Mouse (Mus musculus) kidney, embryonic 14.5 days (tissue): ENCODE measurements around the gene Rnf187. TPM values are rescaled to one million over a fixed set of nuclear protein-coding genes. Genes with fewer than 3 reads are reported as not detected.
A peak's percentile ranks its signal among the peaks of the same experiment; 100 is the strongest.

Source experiments
- ATAC-seq: fragments of 200-750 bp; cut with Nextera tagmentation; 2 replicates; pipeline ENCODE4 v1.8.0; 2017; ENCODE audit warnings: moderate number of reproducible peaks, mild to moderate bottlenecking, moderate TSS enrichment, moderate library complexity; ENCODE audit not compliant: low FRiP score, low TSS enrichment
- H3K27ac ChIP-seq: fragments of 300-500 bp; sonication (generic); 2 replicates; pipeline ENCODE4 v1.5.1; 2014; ENCODE audit warnings: low read depth, mild to moderate bottlenecking, low read length, moderate library complexity, mixed read lengths
- H3K27me3 ChIP-seq: fragments of 300-500 bp; sonication (generic); 2 replicates; pipeline ENCODE4 v1.6.1; 2014; ENCODE audit warnings: mild to moderate bottlenecking, low read length; ENCODE audit not compliant: control insufficient read depth, insufficient read depth
- H3K36me3 ChIP-seq: fragments of 300-500 bp; sonication (generic); 2 replicates; pipeline ENCODE4 v1.6.1; 2014; ENCODE audit warnings: low read length, mixed read lengths; ENCODE audit not compliant: control insufficient read depth, insufficient read depth
- H3K4me1 ChIP-seq: fragments of 300-500 bp; sonication (generic); 2 replicates; pipeline ENCODE4 v1.6.1; 2014; ENCODE audit warnings: low read length, mixed read lengths; ENCODE audit not compliant: control insufficient read depth, insufficient read depth
- H3K4me2 ChIP-seq: fragments of 300-500 bp; sonication (generic); replicated peaks from 2 replicates; pipeline ENCODE4 v1.6.1; 2014; ENCODE audit warnings: low read depth, mild to moderate bottlenecking, low read length
- H3K4me3 ChIP-seq: fragments of 300-500 bp; sonication (generic); 2 replicates; pipeline ENCODE4 v1.5.1; 2014; ENCODE audit warnings: mild to moderate bottlenecking, low read length
- H3K9ac ChIP-seq: fragments of 300-500 bp; sonication (generic); 2 replicates; pipeline ENCODE4 v1.6.1; 2014; ENCODE audit warnings: low read depth, mild to moderate bottlenecking, low read length, moderate library complexity
- H3K9me3 ChIP-seq: fragments of 300-500 bp; sonication (generic); 2 replicates; pipeline ENCODE4 v1.6.1; 2016; ENCODE audit warnings: low read length; ENCODE audit not compliant: control insufficient read depth
- WGBS: fragments of 180-500 bp; shearing (Covaris S2); extraction: QIAGEN DNeasy Blood & Tissue Kit; methylation state at CpG from one replicate; pipeline ENCODE4 v1.1.7; 2014; 5-methylcytosine and 5-hydroxymethylcytosine counted together
- polyA plus RNA-seq: library from polyadenylated mRNA; unstranded; fragments of >200 nt; fragmentation: Nextera tagmentation; extraction: Ambion mirVana; gene quantifications from 2 replicates; pipeline ENCODE4 v1.2.1, GENCODE M21; 2014

The Rnf187 gene
- polyA plus RNA-seq, 1 experiment from 2014 or later = 304 TPM

DNA sequence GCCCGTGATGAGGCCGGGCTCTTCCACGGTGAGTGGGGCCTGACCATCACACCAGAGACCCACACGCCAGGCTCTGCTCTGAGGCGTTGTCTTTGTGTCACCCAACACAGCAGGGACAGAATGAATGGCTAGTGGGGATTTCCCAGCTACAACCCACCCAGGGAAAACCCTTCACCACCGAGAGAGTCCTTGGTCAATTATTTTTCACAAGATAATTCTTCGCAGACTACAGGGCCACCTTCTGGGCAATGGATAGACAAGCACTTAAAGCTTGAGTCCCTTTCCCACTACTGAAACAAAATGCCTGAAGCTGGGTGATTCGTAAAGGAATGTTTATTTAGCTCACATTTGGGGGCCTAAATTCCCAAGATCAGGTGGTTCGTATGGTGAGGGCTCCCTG, 16.3 kb downstream of the Rnf187 start:
- ATAC-seq = no peak
- WGBS = 81% methylated on average over 9 of the region's 9 CpGs
- H3K27ac ChIP-seq = no peak overlapping the region
- no peak overlapping the region for H3K9ac ChIP-seq
- no peaks in the 10 kb centered on the region for H3K4me1 ChIP-seq
- H3K4me2 ChIP-seq = no peak overlapping the region
- no peak overlapping the region for H3K4me3 ChIP-seq
- no peaks in the 10 kb centered on the region for H3K9me3 ChIP-seq
- no peaks in the 10 kb centered on the region for H3K27me3 ChIP-seq
- H3K36me3 ChIP-seq = no peaks in the 10 kb centered on the region

DNA sequence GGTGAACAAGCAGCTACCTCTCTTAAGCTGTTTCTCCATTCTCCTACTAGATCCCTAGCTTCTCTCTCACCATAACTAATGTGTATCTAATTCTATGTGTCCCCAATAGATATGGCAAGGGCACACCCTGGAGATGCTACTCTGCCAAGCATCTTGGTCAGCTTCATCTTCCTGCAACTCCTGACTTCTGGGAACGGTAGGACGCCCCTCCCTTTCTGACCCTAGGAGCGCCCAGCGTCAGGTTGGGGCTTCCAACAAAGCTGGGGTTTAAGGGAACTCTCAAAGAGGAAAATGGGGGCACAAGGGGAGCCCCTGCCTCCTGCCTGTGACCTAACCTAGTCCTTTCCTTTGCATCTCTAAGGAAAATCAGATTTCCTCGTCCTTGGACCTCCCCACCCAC, 20.0 kb downstream of the Rnf187 start:
- no peak overlapping the region for H3K4me2 ChIP-seq
- no peak overlapping the region for H3K4me3 ChIP-seq
- H3K27me3 ChIP-seq = no peaks in the 10 kb centered on the region
- H3K27ac ChIP-seq = no peak overlapping the region
- H3K9me3 ChIP-seq = no peaks in the 10 kb centered on the region
- WGBS = 70% methylated on average over 5 of the region's 5 CpGs
- H3K9ac ChIP-seq = no peak overlapping the region
- H3K4me1 ChIP-seq = peaks cover 6% of the 10 kb centered on the region; the same call in 1 of the 2 replicates
- H3K36me3 ChIP-seq = no peaks in the 10 kb centered on the region
- no peak for ATAC-seq

DNA sequence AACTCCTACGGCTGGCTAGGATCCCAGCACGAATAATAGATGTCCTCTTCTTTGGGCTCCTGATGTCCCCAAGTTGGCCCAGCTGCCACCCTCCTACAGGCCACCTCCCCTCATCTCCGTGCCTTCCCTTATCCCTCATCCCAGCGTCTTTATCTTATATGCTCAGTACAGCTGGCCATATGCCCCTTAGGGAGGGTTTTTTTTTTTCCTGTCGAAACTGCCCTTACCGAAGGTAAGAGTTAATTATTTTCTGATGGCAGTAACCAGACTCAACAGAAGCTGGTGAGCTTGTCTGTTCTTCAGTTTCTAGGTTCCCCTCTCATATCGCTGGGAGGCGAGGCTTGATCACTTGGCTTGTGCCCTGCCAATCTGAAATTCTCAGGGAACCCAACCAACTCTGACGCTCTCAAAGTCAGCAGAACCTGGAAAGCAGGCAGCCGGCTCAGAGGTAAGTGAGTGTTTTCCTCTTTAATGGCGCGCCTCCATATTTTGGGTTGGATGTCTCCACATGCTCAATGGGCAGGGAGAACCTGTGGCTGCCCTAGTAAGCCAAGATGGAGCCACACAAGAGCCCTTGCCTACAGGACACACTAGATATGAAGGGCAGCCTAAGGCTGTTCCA, 20.9 kb downstream of the Rnf187 start, which contains the start of gene Btnl10:
Gene Btnl10, plus strand, starts transcription at position 164 of the 622 bp plus-strand sequence.
- Histone ChIP-seq H3K9ac (no peak within 1 kb of the TSS), H3K27ac (no peak within 1 kb of the TSS), H3K9me3 (no peaks in the 10 kb centered on the region), H3K4me2 (no peak within 1 kb of the TSS), H3K36me3 (no peaks in the 10 kb centered on the region), H3K4me1 (peaks cover 6% of the 10 kb centered on the region; the same call in 1 of the 2 replicates), H3K4me3 (no peak within 1 kb of the TSS), H3K27me3 (no peaks in the 10 kb centered on the region)
- no peak for ATAC-seq
- 82% methylated on average over 12 of the region's 12 CpGs for WGBS

DNA sequence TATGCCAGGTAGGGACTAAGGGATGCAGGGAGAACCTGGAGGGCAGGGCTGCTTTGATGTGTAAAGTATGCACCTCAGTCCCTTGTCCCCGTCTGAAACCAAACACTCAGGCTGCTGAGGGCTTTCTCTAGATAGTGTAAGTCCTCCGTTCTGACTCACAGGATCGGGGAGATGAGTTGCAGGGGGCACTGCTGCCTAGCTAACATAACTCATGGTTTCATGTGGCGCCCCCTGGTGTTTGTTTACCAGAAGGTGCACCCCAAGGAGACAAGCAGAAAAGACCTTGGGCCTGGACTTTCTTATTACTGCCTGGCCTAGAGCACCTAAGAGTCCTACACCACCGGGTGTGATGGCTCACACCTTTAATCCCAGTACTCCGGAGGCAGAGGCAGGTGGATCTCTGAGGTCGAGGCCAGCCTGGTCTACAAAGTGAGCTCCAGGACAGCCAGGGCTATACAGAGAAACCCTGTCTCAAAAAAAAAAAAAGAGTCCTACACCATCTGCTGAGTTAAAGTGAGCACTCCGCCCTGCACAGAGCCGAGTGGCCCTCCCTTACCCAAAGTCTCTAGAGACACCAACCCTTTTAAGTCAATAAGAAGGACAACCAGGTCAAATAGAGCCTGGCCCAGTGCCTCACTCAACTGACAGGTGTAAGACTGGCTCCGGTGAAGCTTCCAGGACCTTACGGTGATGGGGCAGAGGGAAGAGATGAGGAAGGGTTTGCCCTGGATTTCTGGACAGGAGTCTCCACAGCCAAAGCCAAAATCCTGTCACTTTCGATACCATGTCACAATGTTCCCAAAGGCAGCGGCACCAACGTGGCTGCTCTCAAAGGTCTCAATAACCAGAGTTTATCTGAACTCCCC, 21.6 kb downstream of the Rnf187 start:
- Histone ChIP-seq H3K36me3 (no peaks in the 10 kb centered on the region), H3K9me3 (no peaks in the 10 kb centered on the region), H3K9ac (no peak overlapping the region), H3K4me3 (no peak overlapping the region), H3K4me1 (peaks cover 6% of the 10 kb centered on the region; the same call in 1 of the 2 replicates), H3K27ac (no peak overlapping the region), H3K4me2 (no peak overlapping the region), H3K27me3 (no peaks in the 10 kb centered on the region)
- no peak for ATAC-seq
- WGBS = 54% methylated on average over 14 of the region's 14 CpGs

DNA sequence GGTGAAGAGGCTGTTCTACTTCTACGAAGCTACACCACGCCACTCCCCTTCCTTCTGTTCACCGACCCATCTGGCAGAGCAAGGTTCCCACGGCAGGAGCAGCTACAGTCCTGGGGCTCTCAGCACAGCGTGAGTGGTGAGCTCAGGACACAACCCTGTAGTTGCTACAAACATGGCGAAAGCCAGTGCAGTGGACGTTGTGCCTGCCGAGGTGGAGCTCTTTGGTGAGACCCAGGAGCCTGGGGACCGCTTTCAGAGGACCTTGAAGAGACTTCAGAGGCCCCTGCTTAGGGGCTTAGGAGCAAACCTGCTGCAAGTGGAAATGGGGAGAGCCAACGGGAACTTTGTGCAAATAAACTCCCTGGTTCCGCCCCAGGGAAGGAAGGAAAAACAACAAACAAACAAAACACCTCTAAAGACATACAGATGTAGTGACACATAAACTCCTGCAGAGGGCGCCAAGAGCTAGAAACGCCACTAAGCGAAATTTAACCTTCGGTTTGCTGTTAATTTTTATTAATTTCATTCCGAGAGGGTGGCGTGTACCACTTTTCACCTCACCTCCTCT, 24.2 kb downstream of the Rnf187 start:
- Histone ChIP-seq H3K9me3 (no peaks in the 10 kb centered on the region), H3K4me2 (peak overlapping the region; percentile 62), H3K4me3 (peak overlapping the region; percentile 31), H3K4me1 (peaks cover 6% of the 10 kb centered on the region; the same call in 1 of the 2 replicates), H3K27ac (no peak overlapping the region), H3K9ac (peak overlapping the region; percentile 48; the same call in 1 of the 2 replicates), H3K36me3 (no peaks in the 10 kb centered on the region), H3K27me3 (no peaks in the 10 kb centered on the region)
- peak; percentile 25; the same call in 1 of the 2 replicates for ATAC-seq
- WGBS = 16% methylated on average over 17 of the region's 17 CpGs

DNA sequence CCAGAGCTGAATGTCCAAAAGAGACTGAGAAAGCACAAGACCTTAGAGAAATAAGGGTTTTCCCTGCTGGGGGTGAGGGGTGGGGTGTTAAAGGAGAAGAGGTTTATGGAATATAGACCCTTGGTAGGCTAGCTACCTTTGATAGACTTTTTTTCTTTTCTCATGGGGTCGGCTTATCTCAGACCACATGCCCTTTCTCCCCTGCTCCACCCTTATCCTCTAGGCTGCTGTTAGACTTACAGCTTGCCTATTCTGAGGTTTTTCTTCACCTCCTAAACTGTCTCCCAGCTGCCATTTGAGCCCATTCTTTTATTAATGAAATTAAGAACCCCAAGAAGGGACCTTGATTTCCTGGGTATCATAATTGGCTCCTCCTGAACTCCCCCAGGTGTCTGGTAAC, 24.9 kb downstream of the Rnf187 start:
- ATAC-seq = no peak
- Histone ChIP-seq H3K27me3 (no peaks in the 10 kb centered on the region), H3K9me3 (no peaks in the 10 kb centered on the region), H3K4me2 (no peak overlapping the region; the same call in 1 of the 2 replicates), H3K4me3 (no peak overlapping the region), H3K36me3 (no peaks in the 10 kb centered on the region), H3K4me1 (peaks cover 6% of the 10 kb centered on the region; the same call in 1 of the 2 replicates), H3K27ac (no peak overlapping the region), H3K9ac (no peak overlapping the region)
- WGBS = 80% methylated on average over 1 of the region's 1 CpGs

DNA sequence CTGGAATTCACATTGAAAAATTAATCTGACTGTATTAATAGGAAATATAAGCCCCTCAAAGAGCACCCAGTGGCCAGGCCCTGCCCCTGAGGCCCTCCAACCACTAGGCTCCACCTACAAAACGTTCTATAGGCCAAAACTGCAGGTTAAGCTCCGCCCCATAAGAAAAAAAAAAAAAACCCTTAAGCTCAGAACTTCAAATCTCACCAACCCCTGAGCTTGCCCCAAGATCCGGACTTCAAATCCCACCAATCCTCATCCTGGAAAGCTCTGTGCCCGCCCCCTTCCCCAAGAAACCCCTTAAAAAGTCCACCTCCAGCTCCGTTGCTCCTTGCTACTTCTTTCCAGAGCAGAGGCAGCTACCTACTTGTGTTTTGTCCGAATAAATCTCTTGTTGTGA, 33.9 kb downstream of the Rnf187 start:
- Histone ChIP-seq H3K9ac (no peak overlapping the region), H3K27ac (no peak overlapping the region), H3K36me3 (peaks cover 22% of the 10 kb centered on the region; the same call in 1 of the 2 replicates), H3K4me1 (no peaks in the 10 kb centered on the region; the same call in 1 of the 2 replicates), H3K27me3 (no peaks in the 10 kb centered on the region), H3K4me2 (no peak overlapping the region; the same call in none of the 2 replicates), H3K4me3 (no peak overlapping the region), H3K9me3 (no peaks in the 10 kb centered on the region)
- WGBS = 48% methylated on average over 6 of the region's 6 CpGs
- no peak; the same call in 1 of the 2 replicates for ATAC-seq

DNA sequence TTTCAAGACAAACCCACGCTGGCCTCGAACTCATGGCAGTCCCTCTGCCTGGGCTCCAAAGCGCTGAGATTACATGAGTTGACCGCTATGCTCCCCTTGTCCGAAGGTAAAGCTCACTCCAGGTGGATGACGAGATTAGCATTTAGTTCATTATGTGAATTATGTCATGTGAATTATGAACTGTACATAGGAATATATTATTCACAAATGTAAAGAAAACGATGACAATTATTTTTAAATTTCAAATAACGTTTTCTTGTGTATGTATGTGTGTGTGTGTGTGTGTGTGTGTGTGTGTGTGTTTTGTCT, 34.4 kb downstream of the Rnf187 start:
- Histone ChIP-seq H3K4me2 (peak overlapping the region; percentile 90), H3K4me1 (no peaks in the 10 kb centered on the region; the same call in 1 of the 2 replicates), H3K4me3 (peak overlapping the region; percentile 79), H3K36me3 (peaks cover 23% of the 10 kb centered on the region; the same call in 1 of the 2 replicates), H3K27me3 (no peaks in the 10 kb centered on the region), H3K27ac (no peak overlapping the region), H3K9ac (peak overlapping the region; percentile 83), H3K9me3 (no peaks in the 10 kb centered on the region)
- WGBS = 2% methylated on average over 8 of the region's 8 CpGs
- ATAC-seq = no peak; the same call in 1 of the 2 replicates
